Mouse (Mus musculus) CH12.LX (cell line): ENCODE measurements around the gene Il17c. TPM values are rescaled to one million over a fixed set of nuclear protein-coding genes. Genes with fewer than 3 reads are reported as not detected.

Source experiments
- DNase-seq: peaks from one replicate; pipeline ENCODE4 v3.0.0-alpha.2; 2013; ENCODE audit errors: extremely low read depth
- H3K27ac ChIP-seq: 2 replicates; pipeline ENCODE4 v1.5.1; 2012; ENCODE audit warnings: low read depth, mild to moderate bottlenecking, control low read depth, moderate library complexity; ENCODE audit not compliant: insufficient read depth
- H3K27me3 ChIP-seq: replicated peaks from 2 replicates; pipeline ENCODE3; 2012; ENCODE audit warnings: inconsistent platforms
- H3K36me3 ChIP-seq, 2 experiments: replicated peaks in 1 of 2; 2 replicates each; pipeline versions ENCODE3 to v1.6.1; 2012; ENCODE audit warnings: inconsistent platforms in 1 of 2, low read length in 1 of 2, mild to moderate bottlenecking in 1 of 2, mixed read lengths in 1 of 2, moderate library complexity in 1 of 2; ENCODE audit not compliant: control insufficient read depth in 1 of 2, insufficient read depth in 1 of 2
- H3K4me1 ChIP-seq, 2 experiments: 2 replicates each; pipeline ENCODE4 v1.6.1; 2012; ENCODE audit warnings: inconsistent platforms in 1 of 2, moderate library complexity in 1 of 2; ENCODE audit not compliant: insufficient read depth in 2 of 2, control insufficient read depth in 1 of 2
- H3K4me2 ChIP-seq: 2 replicates; pipeline ENCODE4 v1.6.1; 2012; ENCODE audit warnings: low read depth, mild to moderate bottlenecking, control low read depth; ENCODE audit not compliant: poor library complexity, insufficient read depth, severe bottlenecking
- H3K4me3 ChIP-seq, 3 experiments: fragments of 150-350 bp in 1 of 3; sonication (generic) in 1 of 3; replicated peaks in 1 of 3; 2 replicates each; pipeline versions ENCODE3 to v1.5.1; 2011 to 2012; ENCODE audit warnings: low read depth in 2 of 3, low read length in 2 of 3, mild to moderate bottlenecking in 2 of 3, moderate library complexity in 2 of 3, control low read depth in 1 of 3, improper control_type of control experiment in 1 of 3, inconsistent platforms in 1 of 3, mixed read lengths in 1 of 3; ENCODE audit not compliant: poor library complexity in 1 of 3
- H3K79me2 ChIP-seq: replicated peaks from 2 replicates; pipeline ENCODE4 v1.6.1; 2012; ENCODE audit warnings: mild to moderate bottlenecking, moderate library complexity; ENCODE audit not compliant: control insufficient read depth, poor library complexity, insufficient read depth, severe bottlenecking; ENCODE audit errors: extremely low read depth
- H3K9ac ChIP-seq: 2 replicates; pipeline ENCODE4 v1.6.1; 2012; ENCODE audit warnings: low read depth, mild to moderate bottlenecking, control low read depth, moderate library complexity; ENCODE audit not compliant: insufficient read depth
- H3K9me3 ChIP-seq: replicated peaks from 2 replicates; pipeline ENCODE3; 2012; ENCODE audit warnings: low read length, inconsistent platforms, mixed read lengths
- BHLHE40 ChIP-seq: IDR thresholded peaks from 2 replicates; pipeline ENCODE4 v1.6.1; 2011; ENCODE audit warnings: mild to moderate bottlenecking, low read depth, low read length, improper control_type of control experiment
- CHD1 ChIP-seq: IDR thresholded peaks from 2 replicates; pipeline ENCODE4 v1.6.1; 2012; ENCODE audit warnings: low read depth, low read length, improper control_type of control experiment, inconsistent platforms
- CHD2 ChIP-seq: IDR thresholded peaks from 2 replicates; pipeline ENCODE4 v1.6.1; 2011; ENCODE audit warnings: low read length, improper control_type of control experiment
- E2F4 ChIP-seq: IDR thresholded peaks from 2 replicates; pipeline ENCODE4 v1.6.1; 2011; ENCODE audit warnings: low read depth, low read length, improper control_type of control experiment; ENCODE audit not compliant: insufficient replicate concordance
- EP300 ChIP-seq: IDR thresholded peaks from 2 replicates; pipeline ENCODE4 v1.6.1; 2011; ENCODE audit warnings: low read length, improper control_type of control experiment
- HCFC1 ChIP-seq: IDR thresholded peaks from 2 replicates; pipeline ENCODE4 v1.6.1; 2012; ENCODE audit warnings: low read depth, mild to moderate bottlenecking, inconsistent platforms, low read length, improper control_type of control experiment
- JUN ChIP-seq: IDR thresholded peaks from 2 replicates; pipeline ENCODE4 v1.6.1; 2011; ENCODE audit warnings: low read depth, mild to moderate bottlenecking, low read length, improper control_type of control experiment, moderate library complexity; ENCODE audit not compliant: insufficient read depth
- KAT2A ChIP-seq: IDR thresholded peaks from 2 replicates; pipeline ENCODE4 v1.6.1; 2012; ENCODE audit warnings: low read length, improper control_type of control experiment, inconsistent platforms; ENCODE audit not compliant: insufficient replicate concordance
- MXI1 ChIP-seq: IDR thresholded peaks from 2 replicates; pipeline ENCODE4 v1.6.1; 2011; ENCODE audit warnings: mild to moderate bottlenecking, low read depth, low read length, improper control_type of control experiment
- NRF1 ChIP-seq: IDR thresholded peaks from 2 replicates; pipeline ENCODE4 v1.6.1; 2014; ENCODE audit warnings: low read depth, mild to moderate bottlenecking, inconsistent platforms, low read length, improper control_type of control experiment, moderate library complexity
- PAX5 ChIP-seq: IDR thresholded peaks from 2 replicates; pipeline ENCODE4 v1.6.1; 2012; ENCODE audit warnings: low read length, inconsistent platforms, mixed read lengths
- POLR2A ChIP-seq: IDR thresholded peaks from 2 replicates; pipeline ENCODE4 v1.6.1; 2011; ENCODE audit warnings: low read depth, mild to moderate bottlenecking, improper control_type of control experiment, low read length
- POLR2AphosphoS2 ChIP-seq: IDR thresholded peaks from 2 replicates; pipeline ENCODE4 v1.6.1; 2011; ENCODE audit warnings: low read depth, low read length, improper control_type of control experiment
- RAD21 ChIP-seq: IDR thresholded peaks from 2 replicates; pipeline ENCODE4 v1.6.1; 2011; ENCODE audit warnings: low read depth, mild to moderate bottlenecking, low read length, improper control_type of control experiment, moderate library complexity
- SIN3A ChIP-seq: IDR thresholded peaks from 2 replicates; pipeline ENCODE4 v1.6.1; 2012; ENCODE audit warnings: low read length, improper control_type of control experiment, inconsistent platforms
- SMC3 ChIP-seq: IDR thresholded peaks from 2 replicates; pipeline ENCODE4 v1.6.1; 2011; ENCODE audit warnings: low read depth, low read length, improper control_type of control experiment
- TCF12 ChIP-seq: IDR thresholded peaks from 2 replicates; pipeline ENCODE4 v1.6.1; 2014; ENCODE audit warnings: low read depth, mild to moderate bottlenecking, inconsistent platforms, low read length, improper control_type of control experiment
- ZC3H11A ChIP-seq: IDR thresholded peaks from 2 replicates; pipeline ENCODE4 v1.6.1; 2012; ENCODE audit warnings: low read depth, mild to moderate bottlenecking, inconsistent platforms, low read length, improper control_type of control experiment
- ZMIZ1 ChIP-seq: IDR thresholded peaks from 2 replicates; pipeline ENCODE4 v1.6.1; 2012; ENCODE audit warnings: low read depth, mild to moderate bottlenecking, inconsistent platforms, low read length, improper control_type of control experiment
- ZNF384 ChIP-seq: IDR thresholded peaks from 2 replicates; pipeline ENCODE4 v1.6.1; 2012; ENCODE audit warnings: low read depth, low read length, improper control_type of control experiment, inconsistent platforms
- dilution Hi-C: fragments of 300-500 bp; cut with MboI; formaldehyde crosslinking; loops from 2 replicates; pipeline ENCODE4 v1.14.3; 2020; ENCODE audit warnings: low sequenced_read_pairs; ENCODE audit not compliant: extremely low pct_unique_long_range_greater_than_20kb, extremely low pct_ligation_motif_present
- in situ Hi-C: fragments of 300-500 bp; cut with MboI; formaldehyde crosslinking; loops from 3 replicates; pipeline ENCODE4 v1.14.3; 2019; ENCODE audit warnings: low sequenced_read_pairs, low pct_ligation_motif_present, low pct_unique_long_range_greater_than_20kb, mixed read lengths
- polyA plus RNA-seq: library from polyadenylated mRNA; unstranded; fragments of >175 nt; gene quantifications from 2 replicates; pipeline ENCODE4 v1.2.1, GENCODE M21; 2012; ENCODE audit warnings: low read depth; ENCODE audit not compliant: insufficient read length
- total RNA-seq, 2 experiments: library from RNA; depleted of rRNA; stranded (reverse); fragments of 300-350 nt in 1 of 2; fragments of >200 nt in 1 of 2; gene quantifications; 2 replicates each; pipeline ENCODE4 v1.2.3; 2012 to 2014

Il17c gene
- total and polyA plus RNA-seq, 3 experiments: 0.33 TPM; not detected in 2

DNA sequence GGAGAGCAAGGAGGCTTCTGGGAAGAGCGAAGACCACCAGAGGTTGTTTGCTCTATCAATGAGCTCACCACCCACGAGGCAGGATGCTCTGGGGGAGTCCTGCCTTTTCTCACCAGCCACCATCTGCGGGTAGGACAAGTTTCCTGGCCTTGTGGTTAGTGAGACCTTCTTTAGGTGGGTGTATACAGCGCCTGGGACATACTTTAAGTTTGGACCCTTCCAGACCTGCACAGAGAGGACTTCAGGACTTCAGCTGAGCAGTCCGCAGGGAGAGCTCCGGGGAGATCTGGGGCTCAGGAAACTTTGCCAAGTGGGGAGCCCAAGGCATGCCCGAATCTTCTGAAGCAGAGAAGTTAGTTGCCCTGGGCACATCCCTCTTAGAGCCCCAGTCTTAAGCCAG, 38.2 kb downstream of the Il17c start:
- H3K9me3 ChIP-seq: peaks cover 3% of the 10 kb centered on the region
- TF ChIP-seq SIN3A: no peak
- no peak for TF ChIP-seq ZNF384
- no peak for TF ChIP-seq RAD21
- TF ChIP-seq POLR2AphosphoS2: no peak
- TF ChIP-seq E2F4: no peak
- no peak for TF ChIP-seq HCFC1
- TF ChIP-seq CHD2: no peak
- TF ChIP-seq PAX5: no peak
- no peak for TF ChIP-seq CHD1
- TF ChIP-seq ZC3H11A: no peak
- no peak for TF ChIP-seq POLR2A
- TF ChIP-seq EP300: no peak
- TF ChIP-seq ZMIZ1: no peak
- no peak for TF ChIP-seq KAT2A
- TF ChIP-seq JUN: no peak
- no peak for TF ChIP-seq MXI1
- peaks cover 45% of the 10 kb centered on the region for H3K27me3 ChIP-seq
- no peak for DNase-seq
- no peak overlapping the region for H3K27ac ChIP-seq
- peaks cover 9 to 48% of the 10 kb centered on the region in 2 experiments for H3K4me1 ChIP-seq
- H3K4me3 ChIP-seq: peak overlapping the region; percentile 7 to 40 (median 13)
- H3K36me3 ChIP-seq: peaks cover 0 to 2% of the 10 kb centered on the region in 2 experiments
- in situ Hi-C loops: no loop called here
- dilution Hi-C loops: no loop called here
- H3K79me2 ChIP-seq: no peaks in the 10 kb centered on the region
- peak overlapping the region; percentile 89 for H3K4me2 ChIP-seq
- H3K9ac ChIP-seq: no peak overlapping the region

DNA sequence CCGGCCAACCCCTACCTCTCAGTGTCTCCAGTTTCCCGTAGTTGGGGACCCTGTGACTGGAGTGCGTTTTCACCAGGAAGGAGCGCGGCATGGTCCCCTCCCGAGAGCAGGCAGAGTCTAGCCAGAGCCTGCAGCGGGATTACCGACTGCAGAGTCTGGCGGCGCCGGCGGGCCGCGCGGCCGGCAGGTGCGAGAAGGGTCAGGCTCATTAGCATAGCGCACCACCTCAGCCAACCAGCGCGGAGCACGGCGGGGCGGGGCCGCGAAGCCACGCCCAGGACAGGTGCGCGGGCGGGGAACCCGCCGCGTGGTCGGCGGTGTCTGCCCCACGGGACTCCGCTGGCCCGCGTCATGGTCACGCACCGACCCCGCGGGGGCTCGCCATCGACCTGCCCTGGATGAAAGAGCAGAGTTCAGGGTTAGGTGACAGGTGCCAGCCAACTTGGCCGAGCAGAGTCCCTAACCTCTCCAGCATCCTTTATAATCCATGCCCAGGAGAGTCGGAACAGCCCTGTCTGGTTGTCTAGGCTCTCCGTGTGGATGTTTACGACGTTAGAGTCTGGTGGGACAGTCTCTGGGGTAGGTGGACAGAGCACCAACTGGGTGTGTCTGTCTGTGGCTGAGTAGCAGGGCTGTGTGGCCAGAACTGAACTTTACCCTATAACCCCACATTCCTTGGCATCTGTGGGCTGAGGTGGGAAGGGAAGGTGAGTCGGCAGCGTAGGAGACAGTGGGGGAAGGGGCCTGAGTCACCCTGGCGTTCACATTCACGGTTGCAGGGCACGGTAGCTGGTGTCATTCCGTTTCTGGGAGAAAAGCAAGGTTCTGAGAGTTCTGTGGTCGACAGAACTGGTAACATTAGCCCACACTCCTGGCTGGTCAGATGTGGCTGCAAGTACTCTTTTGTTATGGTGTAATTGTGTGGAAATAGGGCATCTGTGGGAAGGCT, 39.0 kb downstream of the Il17c start, which contains the start of gene Snai3:
Snai3 (minus strand) TSS at position 210 of the 949 bp plus-strand sequence.
- H3K9ac ChIP-seq: no peak within 1 kb of the TSS
- no peak within 1 kb of the TSS for H3K27ac ChIP-seq

More for the DNA sequence above, 39.0 kb downstream of the Il17c start, which contains the start of gene Snai3:
- in situ Hi-C loops (no loop called here), dilution Hi-C loops (no loop called here)
- Histone ChIP-seq H3K9me3 (peaks cover 3% of the 10 kb centered on the region), H3K4me2 (peak within 1 kb of the TSS; percentile 89), H3K4me3 (peak within 1 kb of the TSS; percentile 13 to 40 (median 28)), H3K27me3 (peaks cover 45% of the 10 kb centered on the region), H3K4me1 (peaks cover 9 to 48% of the 10 kb centered on the region in 2 experiments), H3K36me3 (peaks cover 0 to 11% of the 10 kb centered on the region in 2 experiments), H3K79me2 (no peaks in the 10 kb centered on the region)
- peak; percentile 44 for DNase-seq
- TF ChIP-seq BHLHE40 (peak; percentile 47), NRF1 (peak; percentile 47; the same call in 1 of the 2 replicates), RAD21 (no peak; the same call in 1 of the 2 replicates), SIN3A (0 out of 2 replicates have a peak, but pooled peaks have one; percentile 54), MXI1 (peak; percentile 40; the same call in 1 of the 2 replicates), POLR2AphosphoS2 (no peak), TCF12 (peak; percentile 51; the same call in 1 of the 2 replicates), POLR2A (peak; percentile 32; the same call in 1 of the 2 replicates), SMC3 (no peak)
